Mouse (Mus musculus) G1E (cell line): ENCODE data around the gene Gm21905.

ENCODE experiments used
- CTCF ChIP-seq: IDR thresholded peaks from 2 replicates; pipeline ENCODE4 v1.5.1; 2012; ENCODE audit warnings: low read depth, low read length, inconsistent platforms, mixed read lengths
- GATA2 ChIP-seq: IDR thresholded peaks from 2 replicates; pipeline ENCODE4 v1.6.1; 2012; ENCODE audit warnings: low read depth, low read length, inconsistent platforms, borderline replicate concordance
- POLR2AphosphoS5 ChIP-seq: IDR thresholded peaks from 2 replicates; pipeline ENCODE4 v1.6.1; 2012; ENCODE audit warnings: low read depth, low read length, inconsistent platforms; ENCODE audit not compliant: insufficient replicate concordance
- TAL1 ChIP-seq: conservative IDR thresholded peaks from 2 replicates; pipeline ENCODE4 v1.6.1; 2012; ENCODE audit warnings: low read depth, low read length, inconsistent platforms, mixed read lengths

GRCm38 (mm10) chr5:67947006-67947405, 785 bp upstream of the Gm21905 start:
- TF ChIP-seq CTCF (no peak), POLR2AphosphoS5 (no peak), TAL1 (no peak), GATA2 (no peak)
